Mouse (Mus musculus) CD4-positive, CD25-positive, alpha-beta regulatory T cell, adult 9 weeks (primary cell): Measurements from ENCODE around the gene Ints3. TPM values are rescaled to one million over a fixed set of nuclear protein-coding genes. Genes with fewer than 3 reads are reported as not detected.

Experiments
- polyA plus RNA-seq: library from polyadenylated mRNA; unstranded; fragments of 100-300 nt; shearing (Covaris generic); gene quantifications from one replicate; pipeline ENCODE4 v1.2.1, GENCODE M21; 2017

Ints3 gene
- polyA plus RNA-seq: 41.4 TPM

DNA sequence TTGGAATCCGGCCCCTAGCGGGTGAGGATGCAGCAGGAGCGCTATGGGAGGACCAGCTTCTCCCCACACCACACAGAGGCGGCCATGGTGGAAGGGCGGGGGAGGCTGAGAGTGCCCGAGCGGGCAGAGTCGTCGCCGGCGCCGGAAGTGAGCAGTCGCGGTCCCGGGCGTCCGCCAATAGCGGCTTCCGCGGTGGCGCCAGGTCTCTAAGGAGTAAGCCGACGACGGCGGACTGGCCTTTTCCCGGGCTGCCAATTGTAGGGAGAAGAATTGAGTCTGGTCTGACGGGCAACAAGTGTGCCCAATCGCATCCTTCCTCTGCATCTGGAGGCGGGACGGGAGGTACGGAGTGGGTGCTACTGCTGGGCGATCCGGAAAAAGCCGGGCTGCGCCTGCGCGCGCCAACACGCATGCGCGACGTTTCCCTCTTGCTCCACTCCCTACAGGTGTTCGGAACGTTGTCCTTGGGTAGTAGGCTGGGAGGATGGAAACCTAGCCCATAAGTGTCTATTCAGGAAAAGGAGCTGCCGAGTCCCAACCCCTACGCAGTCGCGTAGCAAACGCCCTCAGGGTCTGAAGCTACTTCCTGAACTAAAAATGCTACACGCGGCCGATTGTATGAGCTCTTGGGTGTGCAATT lies at the start of gene Ints3:
Gene Ints3 (minus strand): TSS at position 242 of the 640 bp plus-strand sequence.

DNA sequence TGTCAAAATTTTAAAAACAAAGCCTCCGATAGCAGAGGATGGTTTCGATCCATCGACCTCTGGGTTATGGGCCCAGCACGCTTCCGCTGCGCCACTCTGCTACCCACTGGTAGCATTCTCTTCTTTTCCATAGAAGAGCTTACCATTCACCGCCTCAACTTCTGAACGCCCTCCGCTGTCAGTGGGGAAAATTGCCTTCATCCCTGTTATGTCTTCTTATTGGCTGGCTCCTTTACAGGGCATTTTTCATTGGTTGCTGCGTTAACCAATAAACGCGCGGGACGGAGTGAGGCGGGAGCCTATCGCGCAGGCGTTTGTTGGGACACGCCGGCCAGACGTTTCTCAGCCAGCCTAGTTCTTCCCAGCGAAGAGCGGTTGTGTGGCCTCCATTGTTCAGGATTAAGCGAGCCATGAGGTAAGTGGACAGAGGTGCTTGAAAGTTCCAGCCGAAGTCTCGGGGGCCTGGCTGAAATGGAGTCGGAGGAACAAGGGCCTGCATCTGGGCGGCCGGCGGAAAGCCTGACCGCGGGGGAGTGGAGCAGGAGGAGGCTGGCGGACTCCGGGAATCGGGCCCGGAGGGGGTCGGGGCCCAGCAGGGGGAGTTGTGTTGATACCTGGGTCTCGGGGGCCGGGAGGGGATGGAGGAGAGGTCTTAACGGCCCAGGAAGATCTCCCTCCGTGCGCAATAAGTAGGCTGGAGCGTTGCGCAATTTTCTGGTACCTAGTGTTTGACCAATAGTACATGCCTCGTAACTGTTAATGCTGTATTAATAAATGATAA lies 42.6 kb upstream of the Ints3 start, which contains the start of gene Ilf2:
Gene Ilf2 (plus strand): TSS at position 296 of the 781 bp plus-strand sequence.

GRCm38 (mm10) chr3:90465686-90466310 lies 32.4 kb upstream of the Ints3 start, which contains the start of gene Npr1:
TSS of gene Npr1 (minus strand) at chr3:90465866.

DNA sequence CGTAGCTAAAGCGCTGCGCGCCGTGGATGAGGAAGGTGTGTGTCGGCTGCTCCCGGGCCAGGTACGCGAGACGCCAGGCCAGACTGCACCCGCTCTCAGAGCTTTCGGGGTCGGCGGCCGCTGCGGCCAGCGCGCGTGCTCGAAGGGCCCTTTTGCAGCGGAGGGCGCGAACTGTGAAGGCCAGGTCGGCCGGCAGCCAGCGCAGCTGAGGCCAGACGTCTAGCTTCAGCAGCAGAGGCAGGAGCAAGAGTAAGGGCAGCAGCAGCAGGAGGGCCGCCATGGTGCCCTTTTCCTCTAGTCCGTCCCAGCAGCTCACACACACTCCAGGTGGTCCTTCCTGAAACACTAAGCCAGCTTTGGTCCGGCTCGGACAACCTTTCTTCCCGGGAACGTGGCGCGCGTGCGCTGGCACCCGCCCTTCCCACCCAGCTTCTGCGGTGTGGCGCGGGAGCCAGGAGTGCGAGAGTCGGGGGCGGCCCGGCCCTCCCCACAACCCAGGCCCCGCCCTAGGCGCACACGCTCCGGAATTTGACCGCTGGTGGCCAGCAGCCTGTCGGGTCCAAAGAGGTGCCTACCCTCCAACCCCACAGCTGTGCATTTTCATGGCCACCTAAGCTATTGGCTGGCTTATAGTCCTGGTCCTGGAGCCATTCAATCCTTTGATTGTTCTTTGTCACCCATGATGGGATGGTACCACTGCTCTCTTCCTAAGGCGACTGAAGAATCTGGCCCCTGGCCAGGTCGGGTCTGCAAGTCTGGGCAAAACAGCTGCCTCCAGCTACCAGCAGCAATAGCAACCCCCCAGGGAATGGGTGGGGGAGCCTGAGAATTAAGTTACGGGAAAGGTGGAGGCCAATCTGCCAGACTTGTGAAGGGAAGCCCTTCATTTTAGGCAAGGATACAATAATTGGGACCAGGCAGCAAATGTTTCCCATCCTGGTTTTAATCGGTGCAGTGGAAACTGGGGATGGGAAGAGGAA lies 43.6 kb downstream of the Ints3 start, which contains the start of gene Slc27a3:
Gene Slc27a3 (minus strand): TSS at position 428 of the 980 bp plus-strand sequence.

Other genes starting within 250 kb of the Ints3 start
- 3,559 TPM for gene Rps27, start 220.0 kb downstream of the Ints3 start, polyA plus RNA-seq
- 0.31 TPM for gene Rab13, start 219.9 kb downstream of the Ints3 start, polyA plus RNA-seq
- 220 TPM for gene Jtb, start 202.0 kb downstream of the Ints3 start, polyA plus RNA-seq
- gene Creb3l4, start 190.1 kb downstream of the Ints3 start, polyA plus RNA-seq: 0.17 TPM
- 3.7 TPM for gene Slc39a1, start 185.4 kb downstream of the Ints3 start, polyA plus RNA-seq
- gene Crtc2, start 179.5 kb downstream of the Ints3 start, polyA plus RNA-seq: 76.0 TPM
- gene Dennd4b, start 168.4 kb downstream of the Ints3 start, polyA plus RNA-seq: 44.5 TPM
- gene Gatad2b, start 140.4 kb downstream of the Ints3 start, polyA plus RNA-seq: 13.5 TPM
- 0.40 TPM for gene Slc27a3, start 43.7 kb downstream of the Ints3 start, polyA plus RNA-seq
- not detected for gene Npr1, start 32.2 kb upstream of the Ints3 start, polyA plus RNA-seq
- gene Ilf2, start 42.5 kb upstream of the Ints3 start, polyA plus RNA-seq: 117 TPM
- 93.2 TPM for gene Snapin, start 57.4 kb upstream of the Ints3 start, polyA plus RNA-seq
- gene Chtop, start 75.9 kb upstream of the Ints3 start, polyA plus RNA-seq: 193 TPM
- gene S100a1, start 80.8 kb upstream of the Ints3 start, polyA plus RNA-seq: 3.7 TPM
- 154 TPM for gene S100a13, start 80.8 kb upstream of the Ints3 start, polyA plus RNA-seq
- gene S100a14, start 93.2 kb upstream of the Ints3 start, polyA plus RNA-seq: not detected
- not detected for gene S100a16, start 103.6 kb upstream of the Ints3 start, polyA plus RNA-seq
- 1.9 TPM for gene S100a3, start 127.0 kb upstream of the Ints3 start, polyA plus RNA-seq
- not detected for gene S100a2, start 156.6 kb upstream of the Ints3 start, polyA plus RNA-seq
- not detected for gene Gm42674, start 168.3 kb upstream of the Ints3 start, polyA plus RNA-seq
- gene S100a4, start 170.1 kb upstream of the Ints3 start, polyA plus RNA-seq: 213 TPM
- not detected for gene S100a5, start 174.9 kb upstream of the Ints3 start, polyA plus RNA-seq
- gene S100a6, start 179.3 kb upstream of the Ints3 start, polyA plus RNA-seq: 296 TPM
- gene S100a7a, start 220.4 kb upstream of the Ints3 start, polyA plus RNA-seq: not detected
- gene S100a8, start 235.4 kb upstream of the Ints3 start, polyA plus RNA-seq: not detected